Mouse (Mus musculus) CH12.LX (cell line): ENCODE results near the gene Uvrag. TPM values are rescaled to one million over a fixed set of nuclear protein-coding genes. Genes with fewer than 3 reads are reported as not detected.

Source experiments
- DNase-seq: peaks from one replicate; pipeline ENCODE4 v3.0.0-alpha.2; 2013; ENCODE audit errors: extremely low read depth
- H3K27ac ChIP-seq: 2 replicates; pipeline ENCODE4 v1.5.1; 2012; ENCODE audit warnings: low read depth, mild to moderate bottlenecking, control low read depth, moderate library complexity; ENCODE audit not compliant: insufficient read depth
- H3K27me3 ChIP-seq: replicated peaks from 2 replicates; pipeline ENCODE3; 2012; ENCODE audit warnings: inconsistent platforms
- H3K36me3 ChIP-seq, 2 experiments: replicated peaks in 1 of 2; 2 replicates each; pipeline versions ENCODE3 to v1.6.1; 2012; ENCODE audit warnings: inconsistent platforms in 1 of 2, low read length in 1 of 2, mild to moderate bottlenecking in 1 of 2, mixed read lengths in 1 of 2, moderate library complexity in 1 of 2; ENCODE audit not compliant: control insufficient read depth in 1 of 2, insufficient read depth in 1 of 2
- H3K4me1 ChIP-seq, 2 experiments: 2 replicates each; pipeline ENCODE4 v1.6.1; 2012; ENCODE audit warnings: inconsistent platforms in 1 of 2, moderate library complexity in 1 of 2; ENCODE audit not compliant: insufficient read depth in 2 of 2, control insufficient read depth in 1 of 2
- H3K4me2 ChIP-seq: 2 replicates; pipeline ENCODE4 v1.6.1; 2012; ENCODE audit warnings: low read depth, mild to moderate bottlenecking, control low read depth; ENCODE audit not compliant: poor library complexity, insufficient read depth, severe bottlenecking
- H3K4me3 ChIP-seq, 3 experiments: fragments of 150-350 bp in 1 of 3; sonication (generic) in 1 of 3; replicated peaks in 1 of 3; 2 replicates each; pipeline versions ENCODE3 to v1.5.1; 2011 to 2012; ENCODE audit warnings: low read depth in 2 of 3, low read length in 2 of 3, mild to moderate bottlenecking in 2 of 3, moderate library complexity in 2 of 3, control low read depth in 1 of 3, improper control_type of control experiment in 1 of 3, inconsistent platforms in 1 of 3, mixed read lengths in 1 of 3; ENCODE audit not compliant: poor library complexity in 1 of 3
- H3K79me2 ChIP-seq: replicated peaks from 2 replicates; pipeline ENCODE4 v1.6.1; 2012; ENCODE audit warnings: mild to moderate bottlenecking, moderate library complexity; ENCODE audit not compliant: control insufficient read depth, poor library complexity, insufficient read depth, severe bottlenecking; ENCODE audit errors: extremely low read depth
- H3K9ac ChIP-seq: 2 replicates; pipeline ENCODE4 v1.6.1; 2012; ENCODE audit warnings: low read depth, mild to moderate bottlenecking, control low read depth, moderate library complexity; ENCODE audit not compliant: insufficient read depth
- H3K9me3 ChIP-seq: replicated peaks from 2 replicates; pipeline ENCODE3; 2012; ENCODE audit warnings: low read length, inconsistent platforms, mixed read lengths
- CTCF ChIP-seq, 2 experiments: IDR thresholded peaks in 1 of 2; conservative IDR thresholded peaks in 1 of 2; 2 replicates each; pipeline ENCODE4 v1.5.1; 2011 to 2012; ENCODE audit warnings: low read depth in 2 of 2, low read length in 2 of 2, improper control_type of control experiment in 1 of 2, inconsistent platforms in 1 of 2, mild to moderate bottlenecking in 1 of 2, moderate library complexity in 1 of 2
- E2F4 ChIP-seq: IDR thresholded peaks from 2 replicates; pipeline ENCODE4 v1.6.1; 2011; ENCODE audit warnings: low read depth, low read length, improper control_type of control experiment; ENCODE audit not compliant: insufficient replicate concordance
- ELF1 ChIP-seq: IDR thresholded peaks from 2 replicates; pipeline ENCODE4 v1.6.1; 2014; ENCODE audit warnings: low read depth, mild to moderate bottlenecking, inconsistent platforms, low read length, improper control_type of control experiment
- GABPA ChIP-seq: IDR thresholded peaks from 2 replicates; pipeline ENCODE4 v1.6.1; 2012; ENCODE audit warnings: low read depth, low read length, improper control_type of control experiment, inconsistent platforms; ENCODE audit not compliant: insufficient replicate concordance
- HCFC1 ChIP-seq: IDR thresholded peaks from 2 replicates; pipeline ENCODE4 v1.6.1; 2012; ENCODE audit warnings: low read depth, mild to moderate bottlenecking, inconsistent platforms, low read length, improper control_type of control experiment
- JUN ChIP-seq: IDR thresholded peaks from 2 replicates; pipeline ENCODE4 v1.6.1; 2011; ENCODE audit warnings: low read depth, mild to moderate bottlenecking, low read length, improper control_type of control experiment, moderate library complexity; ENCODE audit not compliant: insufficient read depth
- KAT2A ChIP-seq: IDR thresholded peaks from 2 replicates; pipeline ENCODE4 v1.6.1; 2012; ENCODE audit warnings: low read length, improper control_type of control experiment, inconsistent platforms; ENCODE audit not compliant: insufficient replicate concordance
- MAZ ChIP-seq: IDR thresholded peaks from 2 replicates; pipeline ENCODE4 v1.6.1; 2012; ENCODE audit warnings: low read depth, mild to moderate bottlenecking, inconsistent platforms, low read length, improper control_type of control experiment, moderate library complexity
- MXI1 ChIP-seq: IDR thresholded peaks from 2 replicates; pipeline ENCODE4 v1.6.1; 2011; ENCODE audit warnings: mild to moderate bottlenecking, low read depth, low read length, improper control_type of control experiment
- MYC ChIP-seq: IDR thresholded peaks from 2 replicates; pipeline ENCODE4 v1.6.1; 2011; ENCODE audit warnings: low read depth, mild to moderate bottlenecking, improper control_type of control experiment, low read length
- NELFE ChIP-seq: IDR thresholded peaks from 2 replicates; pipeline ENCODE4 v1.6.1; 2011; ENCODE audit warnings: low read depth, low read length, improper control_type of control experiment
- NRF1 ChIP-seq: IDR thresholded peaks from 2 replicates; pipeline ENCODE4 v1.6.1; 2014; ENCODE audit warnings: low read depth, mild to moderate bottlenecking, inconsistent platforms, low read length, improper control_type of control experiment, moderate library complexity
- PAX5 ChIP-seq: IDR thresholded peaks from 2 replicates; pipeline ENCODE4 v1.6.1; 2012; ENCODE audit warnings: low read length, inconsistent platforms, mixed read lengths
- RAD21 ChIP-seq: IDR thresholded peaks from 2 replicates; pipeline ENCODE4 v1.6.1; 2011; ENCODE audit warnings: low read depth, mild to moderate bottlenecking, low read length, improper control_type of control experiment, moderate library complexity
- RCOR1 ChIP-seq: conservative IDR thresholded peaks from 2 replicates; pipeline ENCODE4 v1.6.1; 2012; ENCODE audit warnings: low read depth, mild to moderate bottlenecking, inconsistent platforms, low read length, improper control_type of control experiment
- SIN3A ChIP-seq: IDR thresholded peaks from 2 replicates; pipeline ENCODE4 v1.6.1; 2012; ENCODE audit warnings: low read length, improper control_type of control experiment, inconsistent platforms
- SMC3 ChIP-seq: IDR thresholded peaks from 2 replicates; pipeline ENCODE4 v1.6.1; 2011; ENCODE audit warnings: low read depth, low read length, improper control_type of control experiment
- TCF12 ChIP-seq: IDR thresholded peaks from 2 replicates; pipeline ENCODE4 v1.6.1; 2014; ENCODE audit warnings: low read depth, mild to moderate bottlenecking, inconsistent platforms, low read length, improper control_type of control experiment
- USF1 ChIP-seq: IDR thresholded peaks from 2 replicates; pipeline ENCODE4 v1.6.1; 2014; ENCODE audit warnings: low read depth, mild to moderate bottlenecking, inconsistent platforms, low read length, improper control_type of control experiment
- USF2 ChIP-seq: conservative IDR thresholded peaks from 2 replicates; pipeline ENCODE4 v1.6.1; 2011; ENCODE audit warnings: low read depth, low read length, improper control_type of control experiment
- ZC3H11A ChIP-seq: IDR thresholded peaks from 2 replicates; pipeline ENCODE4 v1.6.1; 2012; ENCODE audit warnings: low read depth, mild to moderate bottlenecking, inconsistent platforms, low read length, improper control_type of control experiment
- ZKSCAN1 ChIP-seq: IDR thresholded peaks from 2 replicates; pipeline ENCODE4 v1.6.1; 2012; ENCODE audit warnings: low read depth, inconsistent platforms, low read length, improper control_type of control experiment, borderline replicate concordance
- ZMIZ1 ChIP-seq: IDR thresholded peaks from 2 replicates; pipeline ENCODE4 v1.6.1; 2012; ENCODE audit warnings: low read depth, mild to moderate bottlenecking, inconsistent platforms, low read length, improper control_type of control experiment
- ZNF384 ChIP-seq: IDR thresholded peaks from 2 replicates; pipeline ENCODE4 v1.6.1; 2012; ENCODE audit warnings: low read depth, low read length, improper control_type of control experiment, inconsistent platforms
- dilution Hi-C: fragments of 300-500 bp; cut with MboI; formaldehyde crosslinking; loops from 2 replicates; pipeline ENCODE4 v1.14.3; 2020; ENCODE audit warnings: low sequenced_read_pairs; ENCODE audit not compliant: extremely low pct_unique_long_range_greater_than_20kb, extremely low pct_ligation_motif_present
- in situ Hi-C: fragments of 300-500 bp; cut with MboI; formaldehyde crosslinking; loops from 3 replicates; pipeline ENCODE4 v1.14.3; 2019; ENCODE audit warnings: low sequenced_read_pairs, low pct_ligation_motif_present, low pct_unique_long_range_greater_than_20kb, mixed read lengths
- polyA plus RNA-seq: library from polyadenylated mRNA; unstranded; fragments of >175 nt; gene quantifications from 2 replicates; pipeline ENCODE4 v1.2.1, GENCODE M21; 2012; ENCODE audit warnings: low read depth; ENCODE audit not compliant: insufficient read length
- total RNA-seq, 2 experiments: library from RNA; depleted of rRNA; stranded (reverse); fragments of 300-350 nt in 1 of 2; fragments of >200 nt in 1 of 2; gene quantifications; 2 replicates each; pipeline ENCODE4 v1.2.3; 2012 to 2014

Gene Uvrag
- total and polyA plus RNA-seq, 3 experiments, result 20.6 to 47.4 (median 37.5) TPM

- H3K9ac ChIP-seq, result no peak overlapping the region
- no peak for DNase-seq
- H3K36me3 ChIP-seq, result peaks cover 3 to 54% of the 10 kb centered on the region in 2 experiments
- no peak overlapping the region for H3K4me3 ChIP-seq
- no peak overlapping the region for H3K27ac ChIP-seq
- in situ Hi-C loops (no loop called here), dilution Hi-C loops (no loop called here)
- H3K4me2 ChIP-seq, result no peak overlapping the region
- peaks cover 0 to 36% of the 10 kb centered on the region in 2 experiments; a peak in 2 of 4 replicates for H3K4me1 ChIP-seq
- no peaks in the 10 kb centered on the region for H3K27me3 ChIP-seq
- no peaks in the 10 kb centered on the region; the same call in 1 of the 2 replicates for H3K79me2 ChIP-seq
- TF ChIP-seq ELF1, result no peak
- TF ChIP-seq TCF12, result no peak
- TF ChIP-seq KAT2A, result no peak
- TF ChIP-seq GABPA, result no peak
- TF ChIP-seq MXI1, result no peak
- TF ChIP-seq ZNF384, result no peak
- TF ChIP-seq RCOR1, result no peak
- no peak for TF ChIP-seq CTCF (conservative IDR thresholded peaks at IDR 0.05 in 1 of 2, IDR thresholded peaks at IDR 0.05 in 1 of 2; ENCODE audit: low read depth in 2 of 2, low read length in 2 of 2)
- TF ChIP-seq NELFE, result no peak
- H3K9me3 ChIP-seq, result no peaks in the 10 kb centered on the region
Observed at GRCm38 (mm10) chr7:98911276-98911675, 229.7 kb downstream of the Uvrag start.

DNA sequence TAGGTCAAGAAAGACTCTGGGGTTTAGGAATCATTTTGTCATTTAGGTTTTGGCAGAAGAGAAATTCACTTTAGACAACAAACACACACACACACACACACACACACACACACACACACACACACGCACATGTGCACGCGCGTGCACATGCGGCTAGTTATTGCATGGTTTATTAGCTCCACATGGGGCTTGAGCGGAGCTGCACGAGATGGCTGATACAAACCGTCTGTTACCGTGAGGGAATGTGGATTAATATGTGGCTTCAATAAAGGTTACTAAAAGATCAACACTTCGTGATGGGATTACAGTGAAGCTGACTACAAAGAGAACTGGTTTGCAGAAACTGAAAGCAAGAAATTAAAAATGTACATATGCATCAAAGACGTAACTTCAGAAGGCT, 230.2 kb downstream of the Uvrag start:
- Histone ChIP-seq H3K27me3 (no peaks in the 10 kb centered on the region), H3K27ac (no peak overlapping the region), H3K9me3 (no peaks in the 10 kb centered on the region), H3K36me3 (peaks cover 5 to 60% of the 10 kb centered on the region in 2 experiments), H3K9ac (no peak overlapping the region), H3K79me2 (no peaks in the 10 kb centered on the region; the same call in 1 of the 2 replicates), H3K4me3 (no peak overlapping the region), H3K4me2 (no peak overlapping the region), H3K4me1 (peaks cover 0 to 36% of the 10 kb centered on the region in 2 experiments; a peak in 2 of 4 replicates)
- DNase-seq, result no peak
- no peak for TF ChIP-seq NRF1
- no peak for TF ChIP-seq HCFC1
- TF ChIP-seq RAD21, result no peak
- TF ChIP-seq ZKSCAN1, result no peak
- TF ChIP-seq E2F4, result no peak
- dilution Hi-C loops, result no loop called here
- in situ Hi-C loops, result no loop called here

GRCm38 (mm10) chr7:98910164-98910563, 230.8 kb downstream of the Uvrag start:
- Histone ChIP-seq H3K79me2 (no peaks in the 10 kb centered on the region; the same call in 1 of the 2 replicates), H3K4me2 (no peak overlapping the region), H3K9me3 (no peaks in the 10 kb centered on the region), H3K36me3 (peaks cover 5 to 60% of the 10 kb centered on the region in 2 experiments), H3K27ac (no peak overlapping the region), H3K4me3 (no peak overlapping the region), H3K4me1 (peaks cover 0 to 36% of the 10 kb centered on the region in 2 experiments; a peak in 2 of 4 replicates), H3K27me3 (no peaks in the 10 kb centered on the region), H3K9ac (no peak overlapping the region)
- no peak for DNase-seq
- TF ChIP-seq ZC3H11A (no peak), CTCF (conservative IDR thresholded peaks at IDR 0.05 in 1 of 2, IDR thresholded peaks at IDR 0.05 in 1 of 2; ENCODE audit: low read depth in 2 of 2, low read length in 2 of 2) (no peak), ZMIZ1 (no peak), SMC3 (no peak), USF2 (no peak), NRF1 (no peak), JUN (no peak), MYC (no peak), GABPA (no peak), NELFE (no peak), RCOR1 (no peak), PAX5 (no peak), SIN3A (no peak), USF1 (no peak), MAZ (no peak)
- in situ Hi-C loops (no loop called here), dilution Hi-C loops (no loop called here)
